Mouse (Mus musculus): Measurements from ENCODE around the gene Olfr1322.

Gene Olfr1322

DNA sequence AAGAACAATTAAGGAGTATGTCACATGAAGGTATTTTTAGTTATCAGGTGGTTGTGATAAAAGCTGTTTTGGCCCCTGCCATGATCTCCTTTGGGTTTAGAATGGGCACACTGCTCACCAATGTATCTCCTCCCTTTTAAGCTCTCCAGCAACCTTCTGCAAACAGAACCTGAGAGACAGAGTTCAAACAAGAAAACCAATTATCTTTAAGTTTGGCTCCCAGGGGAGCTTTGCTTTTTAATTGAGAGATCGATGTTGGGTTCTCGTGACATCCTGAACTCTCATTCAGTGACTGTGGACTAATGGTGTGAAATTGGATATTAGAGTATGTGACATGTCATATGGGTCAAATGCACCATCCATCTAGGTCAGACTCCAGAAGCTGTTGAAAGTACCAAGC, at the start of gene Olfr1322:
Gene Olfr1322 (minus strand): TSS at position 101 of the 400 bp plus-strand sequence.
- DNase-seq (ENCODE audit: low spot score) = no peak

DNA sequence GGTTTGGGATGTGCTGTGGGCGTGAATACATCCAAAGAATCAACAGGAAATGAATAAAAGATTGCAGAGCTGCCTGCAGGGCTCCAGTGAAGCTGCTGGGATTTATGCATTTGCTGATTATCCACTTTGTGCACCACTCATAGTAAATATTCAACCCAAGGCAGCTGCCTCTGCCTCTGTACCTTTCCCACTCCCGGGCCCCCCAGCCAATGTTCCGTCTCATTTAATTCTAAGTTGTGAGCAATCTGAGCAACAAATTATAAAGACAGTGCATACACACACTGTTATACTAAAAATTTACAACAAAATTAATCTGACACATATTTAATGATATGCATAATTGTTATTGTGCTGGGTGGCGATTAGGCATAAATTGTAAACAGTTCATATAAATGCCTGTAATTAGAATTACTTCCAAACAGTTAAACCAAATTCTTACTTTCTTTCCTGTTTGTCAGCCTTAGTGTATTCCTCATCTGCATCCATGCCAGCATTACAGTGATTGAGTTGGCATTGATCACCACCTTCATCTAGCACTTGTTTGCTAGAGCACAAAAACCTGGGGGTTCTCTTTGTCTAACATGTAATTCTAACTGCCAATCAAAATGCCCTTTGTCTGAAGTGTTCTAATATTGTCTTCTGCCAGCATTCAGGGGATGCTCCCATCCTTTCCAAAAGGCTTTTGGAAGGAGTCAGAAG, 13.5 kb downstream of the Olfr1322 start:
- no peak for DNase-seq (ENCODE audit: low spot score)

Data from testis, postnatal 14 days (tissue).